Mouse (Mus musculus) Muller cell, postnatal 12 days (primary cell): Measurements from ENCODE around the gene Adar.

Source experiments
- DNase-seq: peaks from one replicate; pipeline ENCODE4 v3.0.0-alpha.2; 2015; ENCODE audit errors: inconsistent ontology term

Adar gene

GRCm38 (mm10) chr3:89730350-89731331 is 15.8 kb downstream of the Adar start:
- DNase-seq = peak; percentile 89

DNA sequence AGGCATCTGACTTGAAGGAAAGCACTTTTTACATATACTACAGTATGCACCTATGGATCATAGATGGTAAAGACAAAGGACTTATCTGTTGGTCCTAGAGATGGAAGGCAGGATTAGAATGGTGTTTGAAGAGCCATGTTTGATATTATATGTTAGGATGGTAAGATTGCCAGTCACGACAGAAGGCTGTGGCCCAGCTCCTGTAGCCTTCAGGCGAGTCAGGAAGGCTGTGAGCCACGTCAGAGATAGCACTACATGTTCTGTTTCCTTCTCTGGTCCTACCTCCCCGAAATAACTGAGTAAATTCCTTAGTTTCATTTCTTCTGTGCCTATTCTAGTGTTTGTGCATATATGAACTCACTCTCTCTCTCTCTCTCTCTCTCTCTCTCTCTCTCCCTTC is 17.3 kb downstream of the Adar start:
- no peak for DNase-seq

GRCm38 (mm10) chr3:89738509-89738908 is 23.7 kb downstream of the Adar start:
- DNase-seq = no peak

- DNase-seq = no peak
Observed at GRCm38 (mm10) chr3:89752307-89752706, 37.5 kb downstream of the Adar start.

GRCm38 (mm10) chr3:89755283-89755682 is 40.5 kb downstream of the Adar start:
- no peak for DNase-seq

- no peak for DNase-seq
Observed at GRCm38 (mm10) chr3:89757851-89758250, 43.0 kb downstream of the Adar start.

- DNase-seq = no peak
Observed at GRCm38 (mm10) chr3:89759786-89760185, 45.0 kb downstream of the Adar start.

GRCm38 (mm10) chr3:89764119-89764724 is 49.4 kb downstream of the Adar start, which contains the start of gene Chrnb2:
TSS of gene Chrnb2 (minus strand) at chr3:89764632.
- DNase-seq = peak; percentile 82

DNA sequence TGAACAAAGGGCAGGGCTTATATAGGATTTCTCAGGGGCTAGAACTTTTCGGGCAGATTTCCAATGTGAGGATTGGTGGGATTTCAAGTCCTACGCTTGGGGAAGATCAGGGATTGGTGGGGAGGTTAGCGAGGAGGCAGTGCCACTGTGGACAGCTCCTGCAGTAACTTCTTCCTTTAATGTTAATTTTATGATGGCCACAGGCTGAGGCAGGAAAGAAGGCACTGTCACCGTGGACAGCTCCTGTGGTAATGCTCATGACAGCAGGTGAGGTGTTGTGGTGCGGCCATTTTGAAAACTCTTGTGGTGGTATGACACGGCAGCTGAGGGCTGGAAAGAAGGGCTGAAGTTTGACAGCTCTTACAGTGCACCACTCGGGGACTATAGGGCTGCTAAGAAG is 54.8 kb downstream of the Adar start:
- DNase-seq = no peak

- no peak for DNase-seq
Observed at GRCm38 (mm10) chr3:89770425-89771002, 55.7 kb downstream of the Adar start.

DNA sequence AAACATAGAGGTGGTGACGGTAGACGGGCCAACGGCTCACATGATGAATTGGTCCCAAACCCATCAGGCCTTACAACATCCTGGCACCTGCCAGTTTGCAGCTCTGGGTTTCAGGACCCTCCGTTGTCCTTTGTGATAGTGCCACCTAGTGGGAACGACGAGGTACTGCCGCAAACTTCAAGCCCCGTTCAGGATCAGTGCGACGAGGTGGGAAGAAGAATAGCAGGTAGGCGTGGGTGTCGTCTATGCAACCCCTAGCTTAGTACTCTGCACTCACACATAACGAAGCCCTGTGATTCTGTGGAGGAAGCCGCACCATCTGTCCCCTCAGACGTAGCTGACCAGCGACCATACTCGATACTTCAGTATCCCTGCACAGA is 57.8 kb downstream of the Adar start:
- peak; percentile 88 for DNase-seq

- peak; percentile 98 for DNase-seq
Observed at GRCm38 (mm10) chr3:89772968-89773709, 58.3 kb downstream of the Adar start, which contains the start of gene Ube2q1. TSS of gene Ube2q1 (plus strand) at chr3:89773616.

GRCm38 (mm10) chr3:89773740-89774211 is 59.0 kb downstream of the Adar start:
- DNase-seq = no peak

- no peak for DNase-seq
Observed at GRCm38 (mm10) chr3:89774236-89774960, 59.6 kb downstream of the Adar start.

- no peak for DNase-seq
Observed at GRCm38 (mm10) chr3:89776001-89776400, 61.2 kb downstream of the Adar start.

DNA sequence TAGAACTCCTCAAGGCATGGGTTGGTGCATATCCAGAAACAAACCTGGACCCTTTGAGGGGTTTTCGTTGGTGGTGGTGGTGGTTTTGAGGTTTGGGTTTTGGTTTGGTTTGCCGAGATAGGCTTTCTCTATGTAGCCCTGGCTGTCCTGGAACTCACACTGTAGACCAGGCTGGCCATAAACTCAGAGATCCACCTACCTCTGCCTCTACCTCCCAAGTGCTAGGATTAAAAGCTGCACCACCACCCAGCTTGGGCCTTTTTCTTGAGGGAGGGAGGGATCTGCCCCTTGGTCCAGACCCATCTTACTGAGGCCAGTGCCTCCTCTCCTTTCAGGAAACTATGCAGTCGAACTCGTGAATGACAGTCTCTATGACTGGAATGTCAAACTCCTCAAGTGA is 65.3 kb downstream of the Adar start:
- DNase-seq = no peak

GRCm38 (mm10) chr3:89781640-89782039 is 66.8 kb downstream of the Adar start:
- no peak for DNase-seq

GRCm38 (mm10) chr3:89784991-89785753 is 70.3 kb downstream of the Adar start:
- DNase-seq = peak; percentile 87

DNA sequence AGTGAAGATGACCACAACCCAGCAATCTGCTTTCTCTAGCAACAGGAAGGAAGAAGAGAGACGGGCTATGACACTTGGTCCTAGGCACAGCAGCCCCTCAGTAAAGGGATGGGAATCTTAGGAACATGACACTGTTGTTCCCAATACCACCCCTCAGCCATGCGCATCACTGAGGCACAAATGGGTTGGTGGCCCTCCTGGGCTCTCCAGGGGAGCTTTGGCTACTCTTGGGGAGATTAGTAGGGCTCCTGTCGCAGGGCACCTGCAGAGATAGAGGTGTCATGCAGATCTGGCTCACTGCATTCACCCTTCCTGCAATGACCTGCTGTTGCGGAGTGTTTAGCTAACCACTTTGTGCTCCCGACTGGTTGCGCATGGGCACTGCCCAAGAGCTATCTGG is 71.5 kb downstream of the Adar start:
- no peak for DNase-seq

DNA sequence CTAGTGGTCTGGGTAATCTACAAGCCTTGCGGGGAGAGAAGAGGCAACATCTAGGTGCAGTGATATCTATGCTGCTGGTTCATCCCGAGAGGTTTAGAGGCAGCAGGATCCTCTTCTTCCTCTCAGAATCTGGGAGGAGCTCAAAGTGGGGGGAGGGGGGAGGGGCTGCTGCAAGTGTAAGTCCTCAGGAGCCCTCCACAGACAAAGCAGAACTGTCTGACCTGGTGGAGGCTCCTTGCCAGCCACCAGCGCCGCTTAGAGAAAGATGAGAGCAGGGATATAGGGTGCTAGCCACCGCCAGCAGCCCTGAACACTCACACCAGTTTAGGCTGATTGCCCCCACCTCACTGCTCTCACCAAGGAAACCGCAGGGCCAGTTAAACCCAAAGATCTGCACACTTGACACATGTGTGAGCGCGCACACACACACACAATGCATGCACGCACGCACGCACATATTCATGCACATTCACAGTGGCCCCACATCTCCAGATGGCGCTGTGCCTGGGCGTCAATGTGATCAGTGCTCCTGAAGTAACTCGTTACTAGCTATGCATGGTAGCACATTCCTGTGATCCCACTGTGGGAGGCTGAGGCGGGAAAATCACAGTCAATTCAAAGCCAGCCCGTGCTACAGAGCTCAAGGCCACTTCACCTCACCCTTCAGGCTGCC is 74.0 kb downstream of the Adar start:
- DNase-seq = no peak
